Mouse (Mus musculus): Measurements from ENCODE around the gene Scrt2.
A peak's percentile ranks its signal among the peaks of the same experiment; 100 is the strongest.

Gene Scrt2

GRCm38 (mm10) chr2:152108702-152109101 lies 27.4 kb downstream of the Scrt2 start:
- DNase-seq: no peak

GRCm38 (mm10) chr2:152109386-152109785 lies 28.1 kb downstream of the Scrt2 start:
- DNase-seq: no peak

GRCm38 (mm10) chr2:152111311-152111710 lies 30.0 kb downstream of the Scrt2 start:
- no peak for DNase-seq

DNA sequence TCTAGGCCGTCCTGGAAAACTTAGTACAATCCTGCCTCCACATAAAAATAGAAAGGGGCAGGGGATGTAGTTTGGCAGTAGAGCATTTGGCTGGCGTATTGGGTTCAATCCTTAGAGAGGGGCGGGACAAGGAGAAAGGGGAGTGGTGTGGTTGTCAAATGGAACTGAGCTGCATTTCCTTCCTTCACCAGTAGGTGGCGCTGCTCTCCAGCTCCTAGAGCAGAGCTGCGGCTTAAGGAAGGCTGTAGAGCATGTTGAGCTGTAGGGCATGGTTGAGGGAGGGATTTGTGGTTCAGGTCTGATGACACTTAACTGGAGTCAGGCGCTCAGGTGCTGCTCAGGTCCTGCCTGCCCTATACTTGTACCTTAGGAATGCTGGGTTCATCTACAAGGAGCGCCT lies 30.6 kb downstream of the Scrt2 start:
- peak; percentile 74 to 79 for DNase-seq

- DNase-seq: no peak
Measured at GRCm38 (mm10) chr2:152112490-152112889, 31.2 kb downstream of the Scrt2 start.

GRCm38 (mm10) chr2:152112970-152113369 lies 31.6 kb downstream of the Scrt2 start:
- no peak for DNase-seq

GRCm38 (mm10) chr2:152114057-152114975 lies 33.0 kb downstream of the Scrt2 start:
- DNase-seq: no peak

GRCm38 (mm10) chr2:152117694-152118093 lies 36.4 kb downstream of the Scrt2 start:
- no peak for DNase-seq

DNA sequence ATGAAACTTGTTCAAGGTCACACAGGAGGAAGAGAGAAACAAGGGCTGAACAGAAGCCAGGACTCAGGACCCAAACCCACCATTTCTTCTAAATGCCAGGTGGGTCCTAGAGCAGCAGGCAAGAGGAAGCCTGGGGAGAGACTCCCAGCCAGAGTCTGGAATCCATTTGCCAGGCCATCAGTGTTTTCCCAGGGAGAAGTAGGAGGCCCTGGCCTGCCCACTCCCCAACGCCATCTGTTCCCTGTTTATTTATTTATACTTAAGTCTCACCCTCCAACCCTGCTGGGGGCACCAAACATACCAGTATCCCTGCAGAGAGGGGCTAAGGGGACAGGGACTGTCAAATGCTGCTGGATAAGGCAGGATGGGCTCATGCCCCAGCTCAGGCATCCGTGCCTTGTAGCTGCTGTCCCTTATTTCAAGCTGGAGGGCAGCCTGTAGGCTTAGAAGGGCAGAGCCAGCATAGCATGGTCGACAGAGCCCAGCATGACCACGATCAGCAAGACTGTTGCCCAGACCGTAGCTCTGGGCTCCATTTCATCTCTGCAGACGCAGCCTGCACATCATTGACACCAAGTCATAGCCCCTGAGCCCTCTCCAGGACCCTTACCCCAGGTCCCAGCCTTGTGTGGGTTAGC lies 38.0 kb downstream of the Scrt2 start:
- DNase-seq: no peak

DNA sequence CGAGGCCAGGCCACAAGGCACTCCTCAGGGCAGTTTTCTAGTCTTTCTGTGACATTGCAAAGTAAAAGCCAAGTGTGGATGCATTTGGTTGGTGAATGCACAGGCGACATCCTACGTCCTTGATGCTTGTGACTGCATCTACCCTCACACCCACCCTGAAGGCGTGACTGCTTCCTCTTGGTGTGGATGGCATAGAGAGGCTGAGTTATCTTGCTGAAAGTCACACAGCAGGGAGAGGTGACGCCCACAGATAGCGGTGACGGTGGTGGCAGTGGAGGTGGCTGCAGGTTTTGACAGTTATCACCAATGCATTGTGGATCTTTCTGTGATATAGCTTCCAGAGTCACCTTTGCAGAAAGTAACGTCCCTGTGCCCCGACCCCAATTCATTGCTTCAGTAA lies 41.6 kb downstream of the Scrt2 start:
- DNase-seq: no peak

DNA sequence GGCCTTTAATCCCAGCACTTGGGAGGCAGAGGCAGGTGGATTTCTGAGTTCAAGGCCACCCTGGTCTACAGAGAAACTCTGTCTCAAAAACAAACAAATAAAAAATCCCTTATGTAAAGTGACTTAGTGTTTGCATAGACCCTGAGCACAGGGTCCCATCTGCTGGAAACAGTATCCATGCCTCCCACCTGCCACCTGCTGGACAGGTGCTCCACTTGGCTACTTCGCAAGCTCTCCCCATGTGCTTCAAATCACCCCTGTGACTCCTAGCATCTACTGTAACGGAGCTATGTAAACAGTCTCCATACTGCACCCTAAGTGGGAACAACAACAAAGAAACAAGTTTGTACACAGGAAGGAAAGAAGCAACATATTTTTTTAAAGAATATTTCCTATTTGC lies 47.3 kb downstream of the Scrt2 start:
- DNase-seq: no peak

DNA sequence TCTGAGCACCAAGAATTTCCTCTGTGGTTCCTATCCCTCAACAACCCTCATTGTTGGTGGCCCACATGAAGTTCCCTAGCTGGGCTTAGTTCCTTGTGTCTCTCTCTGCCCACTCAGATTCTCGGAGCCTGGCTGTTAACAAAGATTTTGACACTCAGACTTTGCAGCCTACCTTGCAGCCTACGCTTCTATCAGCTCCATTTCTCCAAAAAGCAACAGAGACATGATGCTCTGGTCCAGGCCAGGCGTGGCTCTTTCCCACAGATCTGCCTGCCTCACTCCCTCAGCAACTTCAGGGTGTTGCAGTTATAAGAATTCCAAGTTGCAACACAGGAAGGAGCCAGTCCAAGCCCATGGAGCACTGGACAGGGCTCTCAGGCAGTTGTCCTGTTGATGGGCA lies 48.4 kb downstream of the Scrt2 start:
- no peak for DNase-seq

DNA sequence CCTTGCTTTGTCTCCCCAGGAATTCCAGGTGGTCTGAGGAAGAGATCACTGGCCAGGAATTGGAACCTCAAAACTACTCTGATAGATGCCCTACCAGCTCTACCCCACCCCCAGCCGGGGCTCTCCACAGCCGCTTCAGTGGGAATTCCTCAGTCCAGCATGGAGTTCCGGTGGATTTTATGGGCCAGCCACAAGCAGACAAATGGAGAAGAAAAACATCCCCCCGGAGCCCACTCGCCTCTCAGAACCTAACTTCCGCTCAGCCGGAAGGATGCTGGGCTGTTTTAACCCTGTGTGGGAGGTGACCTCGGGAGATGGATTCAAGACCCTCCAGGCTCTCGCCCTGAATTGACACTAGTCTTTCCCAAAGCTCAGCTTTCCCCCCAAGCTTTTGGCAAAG lies 50.7 kb downstream of the Scrt2 start:
- DNase-seq: no peak

- DNase-seq: no peak
Measured at GRCm38 (mm10) chr2:152132691-152133090, 51.4 kb downstream of the Scrt2 start.

DNA sequence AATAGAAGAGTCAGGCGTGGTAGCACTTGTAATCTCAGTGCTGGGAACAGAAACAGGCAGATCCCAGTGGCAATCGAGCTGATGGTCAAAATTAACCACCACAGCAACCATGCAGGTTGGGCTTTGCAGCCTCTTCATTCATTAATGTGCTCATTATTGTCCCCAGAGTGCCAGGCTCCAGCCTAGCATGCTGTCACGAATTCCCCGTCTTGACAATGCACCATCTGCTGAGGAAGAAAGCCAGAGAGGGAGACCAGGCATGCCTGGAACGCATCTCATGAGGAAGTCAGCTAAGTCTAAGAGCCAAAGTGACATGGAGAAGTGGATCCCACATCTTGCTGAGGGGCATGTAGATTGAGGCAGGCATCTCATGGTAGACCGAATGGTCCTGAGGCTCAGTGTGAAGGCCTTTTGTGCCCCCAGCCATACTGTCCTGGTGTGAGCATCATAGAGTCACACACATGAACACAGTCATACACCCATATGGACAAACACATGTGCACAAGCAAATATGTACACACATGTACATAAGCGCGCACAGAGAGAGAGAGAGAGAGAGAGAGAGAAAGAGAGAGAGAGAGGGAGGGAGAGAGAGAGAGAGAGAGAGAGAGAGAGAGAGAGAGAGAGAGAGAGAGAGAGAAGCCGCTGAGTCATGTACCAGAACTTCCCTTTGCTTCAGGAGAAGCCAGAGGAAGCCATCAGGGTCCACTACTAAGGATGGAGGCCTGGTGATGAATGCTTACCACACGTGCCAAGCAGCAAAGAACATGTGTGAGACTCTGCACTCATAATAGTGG lies 58.1 kb downstream of the Scrt2 start:
- DNase-seq: no peak

- DNase-seq: no peak
Measured at GRCm38 (mm10) chr2:152140941-152141340, 59.6 kb downstream of the Scrt2 start.

DNA sequence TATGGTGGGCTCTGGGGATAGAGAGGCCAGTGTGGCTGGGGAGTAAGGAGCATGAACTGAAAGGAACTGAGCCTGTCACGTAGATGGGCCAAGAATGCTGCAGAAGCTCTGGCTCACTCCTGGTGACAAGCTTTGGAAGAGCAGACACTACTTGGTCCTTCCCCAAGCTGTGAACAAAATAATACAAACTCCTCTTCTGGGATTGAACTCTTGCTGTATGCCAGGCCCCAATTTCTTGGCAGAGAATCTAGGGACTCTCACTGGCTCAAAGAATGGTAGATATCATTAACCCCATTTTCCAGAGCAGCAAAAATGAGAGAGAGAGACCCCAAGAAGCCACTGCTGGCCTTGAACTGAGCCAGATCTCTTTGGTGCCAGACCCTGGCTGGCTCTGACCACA lies 60.2 kb downstream of the Scrt2 start:
- no peak for DNase-seq

GRCm38 (mm10) chr2:152142046-152142445 lies 60.7 kb downstream of the Scrt2 start:
- no peak for DNase-seq

GRCm38 (mm10) chr2:152142571-152142970 lies 61.2 kb downstream of the Scrt2 start:
- DNase-seq: no peak

- peak; percentile 4 to 10 for DNase-seq
Measured at GRCm38 (mm10) chr2:152143279-152144157, 62.2 kb downstream of the Scrt2 start, which contains the start of gene Tcf15. Gene Tcf15, plus strand, starts transcription at chr2:152143561.

- no peak for DNase-seq
Measured at GRCm38 (mm10) chr2:152144158-152144450, 62.8 kb downstream of the Scrt2 start.

DNA sequence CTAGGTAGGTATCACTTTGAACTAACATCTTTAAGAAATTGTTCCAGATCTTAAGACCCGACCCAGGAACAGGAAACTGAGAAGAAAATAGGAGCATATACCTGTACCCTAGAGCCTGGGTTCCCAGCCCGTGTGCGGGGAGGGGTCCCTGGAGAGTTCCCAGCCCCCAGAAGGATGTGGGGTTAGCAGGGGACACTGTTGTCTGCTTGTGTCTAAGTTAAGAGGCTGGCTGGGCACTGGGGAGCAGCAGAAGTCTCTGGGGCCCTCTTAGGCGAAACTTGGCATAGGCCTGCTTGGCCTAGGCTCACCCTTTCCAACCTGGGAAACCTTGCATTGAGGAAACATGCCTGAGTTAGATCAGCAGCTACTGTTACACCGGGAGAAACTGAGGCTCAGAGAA lies 63.2 kb downstream of the Scrt2 start:
- DNase-seq: no peak
